Mouse (Mus musculus) thymus, adult 18-20 months (tissue): Measurements from ENCODE around the gene Dst.
"Not testable (repeated sequence)": the region's sequence is repeated elsewhere in the genome, so short reads cannot be mapped to it uniquely, and the experiment has no call there.

Experiments
- DNase-seq, 2 experiments: peaks; one replicate each; pipeline ENCODE4 v3.0.0; 2022; ENCODE audit warnings: mixed read lengths in 2 of 2

The Dst gene

GRCm38 (mm10) chr1:34033052-34033451 is 125.0 kb downstream of the Dst start:
- no peak for DNase-seq

GRCm38 (mm10) chr1:34033478-34033877 is 125.5 kb downstream of the Dst start:
- no peak for DNase-seq

DNA sequence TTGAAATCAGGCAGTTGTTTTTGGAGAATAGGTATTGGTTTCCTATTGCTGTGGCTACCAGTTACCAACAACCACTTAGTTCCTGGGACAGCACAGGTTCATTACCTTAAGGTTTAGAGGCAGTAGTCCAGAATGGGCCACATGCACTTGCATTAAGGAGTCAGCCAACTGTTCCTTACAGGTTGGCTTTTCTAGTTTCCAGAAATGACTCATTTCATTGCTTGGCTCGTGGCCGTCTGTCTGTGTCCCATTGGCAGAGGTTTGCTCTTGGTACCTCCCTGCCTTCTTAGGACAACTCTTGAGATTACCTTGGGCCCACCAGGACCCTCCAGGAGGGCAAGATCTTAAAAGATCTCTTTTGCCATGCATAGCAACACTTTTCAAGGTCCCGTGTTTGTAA is 125.9 kb downstream of the Dst start:
- no peak for DNase-seq

DNA sequence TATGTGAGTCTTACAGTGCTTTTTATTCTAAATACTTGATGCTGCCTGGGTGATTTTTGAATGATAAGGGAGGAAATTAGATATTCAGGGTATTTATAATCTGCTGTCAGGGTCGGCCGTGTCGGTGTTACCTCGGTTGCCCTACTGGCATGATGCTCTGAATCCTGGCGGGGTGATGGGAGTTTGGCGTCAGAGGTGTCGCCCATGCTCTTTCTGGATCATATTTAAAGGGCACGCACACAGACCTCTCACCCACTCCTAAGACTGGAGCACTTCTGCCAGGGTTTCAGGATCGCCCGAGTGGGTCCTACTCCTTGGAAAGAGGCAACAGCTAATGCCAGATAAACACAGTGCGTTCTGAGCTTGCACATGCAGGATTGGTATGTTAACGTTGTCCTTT is 128.1 kb downstream of the Dst start:
- DNase-seq, result no peak

- no peak for DNase-seq
These were observed 130.5 kb downstream of the Dst start for GRCm38 (mm10) chr1:34038571-34038970.

DNA sequence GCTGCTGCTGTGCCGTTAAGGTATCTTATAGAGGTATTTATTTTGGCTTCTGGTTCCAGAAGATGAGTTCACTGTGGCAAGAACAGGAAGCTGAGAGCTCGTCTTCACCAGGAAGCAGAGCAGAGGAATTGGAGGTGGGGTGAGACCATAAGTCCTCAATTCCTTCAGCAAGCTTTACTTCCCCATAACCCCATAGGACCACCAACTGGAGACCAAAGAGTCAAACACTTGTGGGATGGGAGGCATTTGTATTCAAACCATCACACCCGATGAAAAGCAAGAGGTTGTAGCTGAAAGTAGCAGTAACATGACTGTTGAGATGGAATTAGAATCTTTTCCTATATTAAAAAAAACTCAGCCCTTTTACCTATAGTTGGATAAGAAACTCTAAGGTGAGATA is 132.0 kb downstream of the Dst start:
- DNase-seq, result no peak

- no peak for DNase-seq
These were observed 133.1 kb downstream of the Dst start for GRCm38 (mm10) chr1:34040901-34041721.

GRCm38 (mm10) chr1:34042299-34042698 is 134.3 kb downstream of the Dst start:
- no peak for DNase-seq

DNA sequence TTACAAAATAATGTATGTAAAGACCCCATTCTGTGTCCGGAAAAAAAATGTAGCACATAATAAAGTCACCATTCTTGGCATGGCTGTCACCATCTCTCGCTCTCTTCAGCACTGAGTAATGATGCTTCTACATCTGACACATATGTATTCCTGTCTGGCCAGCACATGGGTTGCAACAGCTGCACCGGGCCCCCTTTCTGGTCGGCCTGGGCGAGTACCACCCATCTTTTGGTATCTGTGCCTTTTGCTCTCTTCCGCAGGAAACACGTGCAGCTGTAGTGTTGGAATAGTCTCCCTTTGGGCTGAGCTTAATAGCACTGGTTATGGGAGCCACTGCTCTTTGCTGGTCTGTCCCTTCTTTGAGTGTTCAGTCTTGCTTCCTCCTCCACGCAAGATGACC is 135.3 kb downstream of the Dst start:
- DNase-seq, result no peak

GRCm38 (mm10) chr1:34043836-34044550 is 136.0 kb downstream of the Dst start:
- no peak for DNase-seq

DNA sequence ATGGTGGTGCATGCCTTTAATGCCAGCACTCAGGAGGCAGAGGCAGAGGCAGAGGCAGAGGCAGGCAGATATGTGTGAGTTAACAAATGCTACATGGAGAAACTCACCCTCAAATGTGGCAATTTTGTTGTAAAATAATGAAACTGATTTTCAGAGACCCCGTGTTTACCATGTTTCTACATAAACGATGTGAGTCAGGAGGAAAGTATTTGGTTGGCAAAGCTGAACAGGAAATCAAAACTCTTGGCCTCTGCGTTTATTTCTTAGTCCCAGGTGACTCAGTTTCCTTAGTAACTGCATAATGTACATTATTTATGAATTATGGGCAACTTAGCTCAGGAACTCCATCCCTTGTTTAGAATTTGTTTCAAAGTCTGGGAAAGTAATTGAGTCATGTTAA is 136.7 kb downstream of the Dst start:
- DNase-seq, result no peak

GRCm38 (mm10) chr1:34047285-34047684 is 139.3 kb downstream of the Dst start:
- DNase-seq, result no peak

DNA sequence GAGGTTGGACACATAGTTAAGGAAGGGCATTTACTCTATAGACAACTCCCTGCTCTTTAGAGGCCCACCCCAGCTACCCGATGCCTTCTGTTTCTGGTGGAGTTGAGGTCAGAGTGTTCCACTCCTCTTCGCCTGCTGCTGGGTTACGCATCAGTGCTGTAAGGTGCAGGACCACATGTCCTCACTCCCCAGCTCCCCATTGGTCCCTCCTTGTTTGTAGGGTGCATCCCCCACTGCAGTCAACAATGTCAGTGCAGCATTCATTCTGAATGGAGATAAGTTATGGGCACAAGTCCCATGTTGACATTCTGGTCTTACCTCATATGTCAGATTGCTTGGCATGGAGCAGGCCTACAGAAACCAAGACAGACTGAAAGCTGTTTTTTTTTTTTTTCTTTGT is 143.2 kb downstream of the Dst start:
- DNase-seq, result no peak

GRCm38 (mm10) chr1:34052422-34052821 is 144.4 kb downstream of the Dst start:
- DNase-seq, result no peak

DNA sequence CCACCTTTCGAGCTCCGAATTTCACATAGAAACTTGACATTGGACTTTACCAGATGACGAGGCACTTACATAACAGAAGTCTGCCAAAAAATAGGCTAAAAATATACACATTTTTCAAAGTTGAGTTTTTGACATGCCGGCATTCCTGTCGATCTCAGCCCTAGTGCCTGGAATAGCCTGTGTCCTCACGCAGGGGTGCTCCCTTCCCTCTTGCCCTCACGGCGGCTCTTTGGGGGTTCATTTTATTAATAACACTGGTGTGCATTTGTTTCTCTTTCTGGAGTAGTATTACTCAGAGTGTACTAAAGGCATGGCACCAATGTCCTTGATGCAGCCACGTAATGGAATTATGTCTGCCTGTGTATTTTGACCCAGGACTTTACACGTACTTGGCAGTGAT is 146.9 kb downstream of the Dst start:
- no peak for DNase-seq

GRCm38 (mm10) chr1:34056658-34057057 is 148.6 kb downstream of the Dst start:
- DNase-seq, result no peak

DNA sequence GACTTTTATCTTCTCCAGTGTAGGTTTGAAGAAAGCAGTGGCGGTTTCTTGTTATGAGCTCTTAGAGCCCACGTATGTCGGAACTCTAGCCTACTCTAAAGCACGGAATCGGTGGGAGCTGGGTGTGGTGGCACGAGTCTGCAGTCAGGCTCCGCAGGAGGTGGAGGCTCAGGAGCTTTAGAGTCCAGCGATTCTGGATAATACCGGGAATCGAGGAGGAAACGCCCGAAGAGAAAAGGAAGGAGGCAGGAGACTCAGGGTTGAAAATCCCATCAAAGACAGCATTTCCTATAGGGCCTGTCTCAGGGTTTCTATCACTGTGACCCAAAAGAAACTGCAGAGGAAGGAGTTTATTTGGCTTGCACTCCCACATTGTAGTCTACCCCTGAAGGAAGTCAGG is 151.2 kb downstream of the Dst start:
- no peak for DNase-seq

GRCm38 (mm10) chr1:34060446-34060845 is 152.4 kb downstream of the Dst start:
- no peak for DNase-seq

GRCm38 (mm10) chr1:34061078-34061477 is 153.1 kb downstream of the Dst start:
- DNase-seq, result peak in 1 of 2 experiments; percentile 44

GRCm38 (mm10) chr1:34061860-34062259 is 153.8 kb downstream of the Dst start:
- DNase-seq, result no peak

DNA sequence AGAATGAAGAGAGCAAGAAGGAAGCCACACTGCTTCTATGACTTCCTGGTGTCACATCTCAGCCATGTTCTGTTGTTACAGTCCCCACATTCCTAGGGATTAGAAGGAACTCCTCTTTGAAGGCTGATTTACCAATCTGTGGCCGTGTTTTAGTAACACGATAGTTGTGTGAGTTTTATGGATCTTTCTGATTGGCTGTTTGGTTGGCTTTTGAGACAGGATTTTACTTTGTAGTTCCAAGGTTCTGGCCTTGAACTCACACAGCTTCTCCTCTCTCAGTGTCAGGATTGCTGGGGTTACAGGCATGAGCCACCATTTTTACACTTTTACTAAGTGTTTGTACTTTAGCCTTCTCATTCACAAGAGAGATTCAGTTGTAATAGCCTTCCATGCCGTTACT is 155.9 kb downstream of the Dst start:
- DNase-seq, result no peak

GRCm38 (mm10) chr1:34065551-34066048 is 157.6 kb downstream of the Dst start:
- no peak for DNase-seq

DNA sequence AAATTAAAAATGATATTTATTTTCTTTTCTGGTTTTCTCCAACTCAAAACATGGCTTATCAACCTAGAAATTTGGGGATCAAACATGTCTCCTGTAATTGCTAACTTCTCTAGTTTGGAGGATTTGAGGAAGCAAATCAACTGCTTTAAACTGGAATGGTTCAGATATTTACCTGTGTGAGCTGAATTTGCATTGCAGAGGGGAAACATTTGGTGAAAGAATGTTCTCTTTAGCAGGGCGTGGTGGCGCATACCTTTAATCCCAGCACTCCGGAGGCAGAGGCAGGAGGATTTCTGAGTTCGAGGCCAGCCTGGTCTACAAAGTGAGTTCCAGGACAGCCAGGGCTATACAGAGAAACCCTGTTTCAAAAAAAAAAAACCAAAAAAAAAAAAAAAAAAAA is 158.4 kb downstream of the Dst start:
- DNase-seq, result not testable (repeated sequence)

GRCm38 (mm10) chr1:34068341-34068740 is 160.3 kb downstream of the Dst start:
- DNase-seq, result no peak
